Mouse (Mus musculus) WW6 (cell line): ENCODE results near the gene Mpz.

ENCODE experiments used
- DNase-seq: peaks from one replicate; pipeline ENCODE4 v3.0.0-alpha.2; 2013; ENCODE audit warnings: low read depth, low spot score

The Mpz gene

GRCm38 (mm10) chr1:171187851-171188700 is 37.6 kb downstream of the Mpz start:
- DNase-seq: no peak

DNA sequence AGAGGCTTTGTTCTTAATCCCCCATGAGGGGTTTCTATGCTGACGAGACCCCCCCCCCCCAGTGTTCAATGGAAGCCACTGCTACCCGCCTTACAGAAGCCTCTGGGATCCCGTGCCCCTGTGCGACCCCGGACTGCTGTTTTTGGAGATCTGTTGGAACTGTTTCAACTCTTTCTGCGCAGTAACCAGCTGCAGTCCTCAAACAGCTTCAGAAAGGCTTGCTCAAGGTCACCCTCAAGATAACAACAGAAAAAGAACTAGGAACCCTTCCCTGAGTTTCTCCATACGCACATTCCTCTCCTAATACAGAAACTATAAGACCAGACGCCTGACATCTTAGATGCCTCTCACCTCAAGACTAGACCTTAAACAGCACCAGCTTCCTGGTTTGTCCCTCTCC is 38.5 kb downstream of the Mpz start:
- DNase-seq: no peak

GRCm38 (mm10) chr1:171189476-171190114 is 39.1 kb downstream of the Mpz start:
- no peak for DNase-seq

GRCm38 (mm10) chr1:171190832-171191231 is 40.3 kb downstream of the Mpz start:
- no peak for DNase-seq

GRCm38 (mm10) chr1:171192283-171192682 is 41.8 kb downstream of the Mpz start:
- no peak for DNase-seq

DNA sequence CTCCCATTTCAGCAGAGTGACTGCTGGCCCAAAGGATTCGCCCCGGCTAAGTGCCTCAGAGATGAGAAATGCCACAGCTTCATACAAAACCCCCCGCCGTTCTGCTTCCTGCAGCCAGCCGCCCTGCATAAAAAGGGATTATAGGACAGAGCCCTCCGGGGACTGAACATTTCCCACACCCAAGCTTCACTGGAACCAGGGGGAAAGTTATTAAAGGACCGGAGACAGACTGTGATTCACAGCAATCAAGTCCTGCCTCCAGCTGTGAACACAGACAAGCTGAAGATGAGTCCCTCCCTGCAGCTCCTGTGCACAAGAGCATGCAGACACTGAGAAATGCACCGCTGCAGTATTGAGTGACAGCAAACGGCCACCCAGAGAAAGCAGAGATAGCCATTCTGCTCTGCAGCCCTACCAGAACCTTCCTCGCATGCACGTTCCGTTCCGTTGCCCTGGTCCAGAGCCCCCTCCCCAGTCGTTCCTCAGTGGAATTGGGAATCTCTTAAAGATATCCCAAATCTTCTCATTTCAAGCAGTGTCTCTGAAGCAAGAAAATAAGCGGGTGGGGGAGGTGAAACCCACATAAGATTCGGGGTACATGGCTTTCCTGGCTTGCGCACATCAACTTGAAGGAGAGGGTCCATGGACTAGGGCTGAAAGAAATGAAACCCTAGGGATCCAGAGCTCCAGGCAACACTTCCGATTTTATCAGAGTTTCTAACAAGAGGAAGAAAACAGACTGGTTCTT is 42.8 kb downstream of the Mpz start:
- no peak for DNase-seq

- no peak for DNase-seq
These were observed 43.7 kb downstream of the Mpz start for GRCm38 (mm10) chr1:171193911-171194830.

DNA sequence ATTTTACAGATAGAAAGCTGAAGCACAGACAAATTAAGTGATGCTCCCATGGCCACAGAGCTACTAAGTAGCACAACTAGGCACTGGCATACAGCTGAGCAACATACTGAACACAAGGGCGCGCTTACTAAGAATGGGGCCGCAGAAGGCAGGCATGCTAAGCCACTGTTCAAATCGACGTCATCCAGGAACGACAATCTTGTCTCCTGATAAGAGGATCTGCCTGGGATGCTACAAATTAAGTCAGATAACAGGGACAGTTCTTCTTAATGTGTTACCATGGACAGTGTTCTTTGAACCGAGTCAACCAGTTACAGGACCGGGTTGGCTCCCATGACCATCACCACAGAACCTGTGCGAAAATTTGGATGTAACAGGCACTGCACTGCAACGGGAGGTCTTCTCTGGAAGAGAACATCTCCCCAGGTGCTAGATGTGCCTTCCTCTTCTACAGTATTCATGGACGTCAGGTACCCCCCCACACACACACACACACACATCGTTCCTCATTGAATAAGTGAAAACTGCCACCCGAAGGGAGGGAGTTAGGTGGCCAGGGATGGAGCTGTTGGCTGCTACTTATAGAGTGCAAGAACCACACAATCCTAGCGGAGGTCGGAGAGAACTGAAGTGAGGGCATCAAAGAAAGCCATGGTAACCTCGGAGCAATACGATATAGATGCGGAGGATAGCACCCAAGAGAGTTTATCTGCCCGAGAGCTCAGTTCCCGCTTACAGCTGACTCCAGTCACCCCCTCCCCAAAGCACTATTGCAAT is 44.7 kb downstream of the Mpz start:
- no peak for DNase-seq

DNA sequence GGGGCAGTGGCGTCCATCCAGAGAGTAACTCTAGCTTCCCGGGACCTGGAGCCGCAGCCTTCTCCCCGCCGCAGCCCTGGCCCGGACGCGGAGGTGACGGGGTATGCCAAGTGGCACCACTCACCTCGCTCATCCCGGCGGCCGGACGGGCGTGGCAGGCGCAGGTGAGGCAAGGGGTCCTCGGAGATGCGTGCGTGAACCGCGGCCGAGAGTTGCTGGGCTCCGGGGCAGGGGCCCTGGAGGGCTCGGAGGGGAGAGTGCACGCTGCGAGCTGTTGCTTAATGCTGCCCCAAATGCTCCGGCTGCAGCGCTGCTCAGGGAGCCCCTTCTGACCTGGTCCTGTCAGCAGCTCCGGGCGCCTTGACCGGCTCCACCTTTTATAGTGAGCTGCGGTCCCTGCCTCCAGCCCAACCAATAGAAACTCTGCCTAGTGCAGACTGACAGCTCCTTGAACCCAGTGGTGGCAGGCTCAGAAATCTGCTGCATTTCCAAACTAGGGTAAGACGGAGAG is 45.4 kb downstream of the Mpz start, which contains the start of gene Pcp4l1:
TSS of gene Pcp4l1 (minus strand) at position 382 of the 511 bp plus-strand sequence.
- DNase-seq: peak; percentile 52

DNA sequence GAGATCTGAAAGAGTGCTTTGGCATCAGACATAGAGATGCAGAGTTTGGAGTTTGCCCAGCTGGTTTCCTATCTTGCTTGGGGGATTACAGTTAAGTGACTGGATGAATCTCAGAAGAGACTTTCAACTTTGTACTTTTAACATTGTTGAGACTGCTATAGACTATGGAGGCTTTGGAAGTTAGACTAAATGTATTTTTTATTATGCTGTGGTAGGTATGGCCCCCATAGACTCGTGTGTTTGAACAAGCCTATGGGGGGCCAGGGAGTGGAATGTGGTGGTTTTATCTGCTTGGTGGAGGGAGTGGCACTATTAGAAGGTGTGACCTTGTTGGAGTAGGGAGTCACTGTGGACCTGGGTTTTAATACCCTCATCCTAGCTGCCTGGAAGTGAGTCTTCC is 49.0 kb downstream of the Mpz start:
- no peak for DNase-seq

DNA sequence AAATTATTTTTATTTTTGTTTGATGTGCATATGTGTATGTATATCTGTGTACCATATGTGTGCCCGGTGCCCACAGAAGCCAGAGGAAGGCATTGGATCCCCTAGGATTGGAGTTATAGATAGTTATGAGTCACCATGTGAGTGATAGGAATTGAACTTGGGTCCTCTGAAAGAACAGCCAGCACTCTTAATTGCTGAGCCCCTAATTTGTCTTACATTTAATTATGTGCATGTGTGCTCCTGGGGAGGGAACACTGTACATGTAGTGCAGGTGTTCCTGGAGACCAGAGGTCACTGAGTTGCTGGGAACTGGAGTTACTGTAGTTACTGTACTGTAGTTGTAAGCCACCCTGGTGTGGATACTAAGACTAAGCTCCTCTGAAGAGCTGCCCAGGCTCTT is 50.3 kb downstream of the Mpz start:
- DNase-seq: no peak

- no peak for DNase-seq
These were observed 53.1 kb downstream of the Mpz start for GRCm38 (mm10) chr1:171203471-171204248.

GRCm38 (mm10) chr1:171204249-171204644 is 53.7 kb downstream of the Mpz start:
- no peak for DNase-seq

GRCm38 (mm10) chr1:171205704-171206493 is 55.4 kb downstream of the Mpz start:
- DNase-seq: no peak

- DNase-seq: no peak
These were observed 58.9 kb downstream of the Mpz start for GRCm38 (mm10) chr1:171209409-171209808.
